Mouse (Mus musculus): Measurements from ENCODE around the gene Coro1b.
"Not testable (repeated sequence)": the region's sequence is repeated elsewhere in the genome, so short reads cannot be mapped to it uniquely, and the experiment has no call there.

GRCm38 (mm10) chr19:4135963-4136345, 12.5 kb upstream of the Coro1b start:
- TF ChIP-seq CTCF (IDR thresholded peaks at IDR 0.05; ENCODE audit: control insufficient read depth, insufficient read depth, low read length): peak; percentile 55; the same call in 1 of the 2 replicates
- not testable (repeated sequence) for TF ChIP-seq POLR2A (IDR thresholded peaks at IDR 0.05; ENCODE audit: borderline replicate concordance, control insufficient read depth, low read depth, low read length)

All from bone marrow, adult 2 months (tissue).